Mouse (Mus musculus) adrenal gland, adult 18-20 months (tissue): ENCODE results near the gene Rnd3. TPM values are rescaled to one million over a fixed set of nuclear protein-coding genes. Genes with fewer than 3 reads are reported as not detected.
A peak's percentile ranks its signal among the peaks of the same experiment; 100 is the strongest.

Experiments
- DNase-seq, 2 experiments: peaks; one replicate each; pipeline ENCODE4 v3.0.0; 2021 to 2022; ENCODE audit warnings: low spot score in 2 of 2
- total RNA-seq, 2 experiments: library from RNA; stranded (reverse); gene quantifications; 1 replicate in 1 of 2; 2 replicates in 1 of 2; pipeline ENCODE4 v1.2.3; 2021

The Rnd3 gene
- total RNA-seq, 2 experiments from 2014 or later: 33.9 to 35.3 TPM

DNA sequence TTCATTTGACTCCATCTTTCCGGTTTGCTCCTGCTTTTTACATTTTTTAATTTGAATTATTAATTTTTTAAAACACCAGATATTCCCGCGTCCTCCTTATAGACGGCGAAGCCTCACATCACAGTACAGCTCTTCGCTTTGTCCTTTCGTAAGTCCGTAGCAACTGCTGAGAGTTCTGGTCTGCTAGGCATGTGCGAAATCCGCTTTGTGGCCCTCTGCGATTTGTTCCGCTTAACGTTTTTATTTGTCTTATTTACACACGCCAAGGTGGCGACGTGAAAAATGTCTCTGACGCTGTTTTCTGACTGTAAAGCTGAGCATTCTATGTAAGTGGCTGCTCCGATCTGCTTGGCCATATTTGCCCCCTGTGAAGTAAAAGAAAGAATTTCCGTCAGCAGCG, 16.7 kb downstream of the Rnd3 start:
- DNase-seq: no peak

DNA sequence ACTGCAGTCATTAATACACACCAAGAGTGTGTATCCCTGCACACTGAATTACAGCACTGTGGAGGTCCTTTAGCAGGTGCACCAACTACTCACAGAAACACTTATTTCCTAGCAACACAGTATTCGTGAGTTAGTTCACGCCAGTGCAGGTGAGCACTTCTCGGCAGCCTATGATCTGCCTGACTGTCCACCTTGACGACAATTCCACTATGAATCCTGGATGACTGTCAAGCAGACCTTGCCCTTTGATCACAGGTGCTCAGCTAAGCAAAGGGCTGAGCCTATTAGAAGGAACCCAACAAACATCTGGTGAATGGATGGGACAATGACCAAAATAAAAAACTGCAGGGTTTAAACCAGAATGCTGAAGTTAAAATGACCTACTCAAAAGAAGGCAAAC, 20.8 kb downstream of the Rnd3 start:
- DNase-seq: no peak

GRCm38 (mm10) chr2:51110271-51110670, 38.6 kb downstream of the Rnd3 start:
- peak in 1 of 2 experiments; percentile 27 for DNase-seq

GRCm38 (mm10) chr2:51108631-51109030, 40.3 kb downstream of the Rnd3 start:
- DNase-seq: no peak

GRCm38 (mm10) chr2:51101187-51101586, 47.7 kb downstream of the Rnd3 start:
- DNase-seq: no peak

- no peak for DNase-seq
Measured at GRCm38 (mm10) chr2:51099987-51100386, 48.9 kb downstream of the Rnd3 start.

GRCm38 (mm10) chr2:51099240-51099639, 49.7 kb downstream of the Rnd3 start:
- DNase-seq: no peak

- no peak for DNase-seq
Measured at GRCm38 (mm10) chr2:51090688-51091087, 58.2 kb downstream of the Rnd3 start.

- DNase-seq: no peak
Measured at GRCm38 (mm10) chr2:51090049-51090448, 58.9 kb downstream of the Rnd3 start.

- no peak for DNase-seq
Measured at GRCm38 (mm10) chr2:51088843-51089573, 59.9 kb downstream of the Rnd3 start.

DNA sequence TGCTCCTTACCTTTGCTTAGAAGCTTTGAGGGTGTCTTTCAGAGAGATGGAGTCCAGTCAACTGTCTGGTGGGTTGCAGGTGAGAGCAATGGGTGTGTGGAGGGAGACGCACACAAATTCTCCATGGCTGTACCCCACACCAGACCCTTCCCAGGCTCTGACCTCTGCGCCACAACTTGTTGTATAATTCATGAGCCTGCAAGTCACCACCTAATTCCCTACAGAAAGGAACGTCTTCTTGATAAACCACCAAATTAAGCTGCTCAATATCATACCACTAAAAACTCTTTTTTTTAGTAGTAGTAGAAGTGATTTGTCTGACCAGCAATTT, 60.8 kb downstream of the Rnd3 start:
- no peak for DNase-seq

DNA sequence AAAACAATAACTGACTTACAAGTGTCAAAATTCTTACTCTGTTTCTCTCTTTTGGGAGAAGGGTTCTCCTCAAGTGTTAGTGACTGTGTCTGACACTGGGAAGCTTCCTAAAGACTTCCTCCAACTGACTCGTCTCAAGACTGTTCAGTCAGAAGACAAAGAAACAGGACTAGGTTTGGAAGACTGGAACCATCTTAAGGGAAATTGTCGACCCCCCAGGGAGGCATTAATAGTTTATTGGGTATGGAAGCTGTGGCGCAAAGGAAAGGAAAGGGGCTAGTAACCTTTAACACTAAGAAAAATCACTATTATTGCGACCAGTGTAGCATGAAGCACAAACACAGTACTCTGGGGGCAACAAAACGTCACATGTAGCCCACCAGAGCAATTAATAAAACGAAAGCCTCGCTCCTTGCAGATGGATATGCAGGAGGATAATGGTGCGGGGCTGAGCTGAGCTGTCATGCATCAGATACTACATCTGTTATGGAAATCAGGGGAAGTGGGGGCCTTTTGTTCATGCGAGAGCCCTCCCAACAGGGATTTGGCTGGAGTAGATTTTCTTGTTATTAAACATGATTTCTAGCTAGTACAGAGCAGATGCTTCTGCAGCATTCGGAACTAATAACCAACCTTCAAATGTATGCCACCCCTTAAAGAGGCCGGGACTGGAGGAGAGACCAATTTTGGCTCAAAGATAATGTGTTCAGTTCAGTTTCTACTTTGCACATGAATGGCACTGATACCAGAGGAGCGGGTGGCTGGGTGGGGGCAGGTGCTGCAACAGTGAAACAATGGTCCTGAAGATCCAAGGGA, 61.4 kb downstream of the Rnd3 start:
- no peak for DNase-seq

- DNase-seq: no peak
Measured at GRCm38 (mm10) chr2:51085155-51085554, 63.8 kb downstream of the Rnd3 start.

DNA sequence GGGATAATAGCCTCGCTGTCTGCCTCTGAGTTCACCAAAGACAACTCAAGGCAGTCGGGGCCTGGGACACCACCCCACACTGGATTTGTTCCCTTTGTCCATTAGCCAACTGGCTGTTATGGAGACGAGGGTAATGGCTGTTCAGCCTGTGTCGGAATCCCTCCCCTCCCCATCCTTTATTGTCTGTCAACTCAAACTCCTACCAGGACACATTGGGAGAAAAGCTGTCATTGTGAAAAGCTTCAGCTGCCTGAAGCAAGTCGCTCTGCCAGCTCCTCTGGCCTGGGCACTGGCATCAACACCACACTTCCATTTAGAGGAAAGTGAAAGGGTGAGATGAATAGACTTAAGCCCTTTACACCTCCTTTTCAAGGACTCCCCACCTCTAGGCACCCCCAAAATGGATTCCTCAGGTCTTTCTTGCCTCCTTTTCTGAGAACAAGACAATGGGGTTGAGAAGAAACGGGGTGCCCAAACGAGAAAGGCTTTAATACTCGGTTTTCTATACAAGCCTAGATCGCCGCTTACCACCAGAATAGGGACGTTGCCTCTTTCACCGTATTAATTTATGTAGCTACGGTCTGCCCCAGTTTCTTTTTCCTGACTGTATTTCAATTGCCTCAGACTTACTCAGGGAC, 66.1 kb downstream of the Rnd3 start:
- DNase-seq: no peak
